Mouse (Mus musculus): ENCODE data around the gene Dchs2.
"Not testable (repeated sequence)": the region's sequence is repeated elsewhere in the genome, so short reads cannot be mapped to it uniquely, and the experiment has no call there.

Dchs2 gene

DNA sequence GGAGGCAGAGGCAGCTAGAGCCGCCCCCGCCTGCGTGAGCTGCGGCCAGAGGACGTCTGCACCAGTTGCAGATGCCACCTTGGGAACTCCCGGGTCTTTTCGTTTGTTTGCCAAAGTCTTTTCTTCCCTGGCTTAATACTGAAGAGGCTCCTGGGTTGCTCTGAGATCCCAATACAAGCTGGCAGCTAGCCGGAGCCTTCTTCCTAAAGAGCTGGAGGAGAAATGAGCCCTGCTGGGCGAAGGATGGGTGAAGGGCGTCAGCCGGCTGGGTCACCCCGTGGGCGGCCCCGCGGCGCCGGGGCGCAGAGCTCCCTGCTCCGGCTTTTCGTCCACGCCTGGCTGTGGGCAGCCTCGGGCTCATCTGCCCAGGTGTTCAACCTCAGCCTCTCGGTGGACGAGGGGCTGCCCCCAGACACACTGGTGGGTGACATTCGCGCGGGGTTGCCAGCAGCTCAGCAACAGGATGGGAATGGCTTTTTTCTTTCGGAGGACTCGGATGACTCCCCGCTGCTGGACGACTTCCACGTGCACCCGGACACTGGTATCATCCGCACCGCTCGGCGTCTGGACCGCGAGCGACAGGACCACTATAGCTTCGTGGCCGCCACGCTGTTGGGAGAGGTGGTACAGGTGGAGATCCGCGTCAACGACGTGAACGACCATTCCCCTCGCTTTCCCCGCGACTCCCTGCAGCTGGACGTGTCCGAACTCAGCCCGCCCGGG is at the start of gene Dchs2:
Dchs2 (plus strand) TSS at position 223 of the 723 bp plus-strand sequence.
- DNase-seq (ENCODE audit: low read depth): no peak

DNA sequence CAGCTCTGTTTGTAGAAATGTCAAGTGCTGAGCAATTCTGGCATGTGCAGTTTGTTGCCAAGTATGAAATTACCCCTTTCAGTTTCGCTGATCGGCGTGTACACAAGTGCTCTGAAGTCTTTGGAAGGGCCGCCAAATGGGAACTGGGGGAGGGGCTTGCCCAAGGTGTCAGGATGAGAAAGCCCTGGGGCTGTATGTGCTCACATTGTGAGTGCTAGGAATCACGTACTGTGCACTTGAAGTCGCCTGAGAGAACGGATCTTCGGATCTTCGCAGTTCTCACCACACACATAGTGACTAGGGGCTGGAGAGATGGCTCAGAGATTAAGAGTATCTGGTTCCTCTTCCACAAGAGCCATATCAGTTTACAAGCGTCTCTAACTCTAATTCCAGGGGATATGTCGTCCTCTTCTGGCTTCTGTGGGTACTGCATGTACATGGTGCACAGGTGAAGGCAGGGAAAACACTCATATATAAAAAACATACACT is 47.1 kb upstream of the Dchs2 start:
- DNase-seq (ENCODE audit: low read depth): no peak

DNA sequence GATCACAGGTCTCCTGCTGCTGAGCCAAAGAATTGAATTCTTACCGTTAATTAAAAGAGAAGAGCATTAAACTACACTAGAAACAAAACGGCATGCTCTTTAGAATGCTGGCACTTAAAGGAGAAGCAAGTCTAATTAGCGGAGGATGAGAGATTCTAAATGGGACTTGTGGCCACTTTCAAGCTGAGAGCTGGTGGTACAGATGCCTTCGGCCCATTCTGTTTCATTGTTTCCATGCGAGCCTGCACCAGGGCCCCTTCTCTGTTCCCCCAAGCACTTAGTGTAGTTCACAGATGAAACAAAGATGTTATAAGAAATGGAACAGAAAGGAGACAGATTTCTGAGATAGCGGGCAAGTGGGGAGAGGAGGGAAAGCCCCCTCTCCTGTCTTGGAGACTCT is 30.2 kb upstream of the Dchs2 start:
- no peak for DNase-seq (ENCODE audit: low read depth)

DNA sequence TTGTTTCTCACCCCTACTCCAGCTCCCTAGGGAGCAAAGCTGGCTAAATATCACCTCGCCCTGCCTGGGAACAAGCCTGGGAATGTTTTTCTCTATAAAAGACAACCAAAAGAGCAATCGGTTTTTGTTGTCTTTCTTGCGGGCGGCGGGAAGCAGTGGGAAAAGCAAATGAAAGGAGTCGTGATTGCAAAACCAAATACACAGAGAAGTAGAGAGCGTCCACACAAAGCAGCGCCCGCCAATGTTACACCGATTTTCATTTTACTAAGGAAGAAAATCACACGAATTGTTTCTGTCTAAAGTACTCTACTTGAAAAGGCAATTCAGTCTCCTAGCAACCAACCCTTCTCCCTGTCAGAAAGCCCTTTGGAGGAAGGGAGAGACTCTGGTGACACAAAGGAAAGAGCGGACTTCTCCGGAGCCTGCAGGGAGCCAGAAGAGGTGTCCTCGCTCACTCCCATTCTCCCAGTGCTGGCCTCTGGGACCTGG is 29.2 kb upstream of the Dchs2 start:
- no peak for DNase-seq (ENCODE audit: low read depth)

DNA sequence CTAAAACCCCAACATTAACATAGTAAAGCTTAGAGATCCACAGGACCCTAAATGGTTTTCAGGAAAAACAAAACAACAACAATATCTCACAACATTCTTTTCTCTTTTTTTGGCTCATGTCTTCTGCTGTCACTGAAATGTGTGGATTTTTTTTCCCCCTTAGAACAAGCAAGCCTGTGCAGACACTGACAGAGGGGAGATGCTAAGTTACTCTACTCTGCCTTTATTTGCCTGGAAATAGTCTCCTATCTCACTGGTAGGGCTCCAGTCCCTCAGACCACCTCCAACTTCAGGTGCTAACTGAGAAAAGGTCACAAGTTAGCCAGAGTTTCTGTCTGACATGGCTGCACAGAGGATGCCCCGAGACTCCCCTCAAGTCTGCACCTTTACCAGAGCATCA is 28.6 kb upstream of the Dchs2 start:
- no peak for DNase-seq (ENCODE audit: low read depth)

DNA sequence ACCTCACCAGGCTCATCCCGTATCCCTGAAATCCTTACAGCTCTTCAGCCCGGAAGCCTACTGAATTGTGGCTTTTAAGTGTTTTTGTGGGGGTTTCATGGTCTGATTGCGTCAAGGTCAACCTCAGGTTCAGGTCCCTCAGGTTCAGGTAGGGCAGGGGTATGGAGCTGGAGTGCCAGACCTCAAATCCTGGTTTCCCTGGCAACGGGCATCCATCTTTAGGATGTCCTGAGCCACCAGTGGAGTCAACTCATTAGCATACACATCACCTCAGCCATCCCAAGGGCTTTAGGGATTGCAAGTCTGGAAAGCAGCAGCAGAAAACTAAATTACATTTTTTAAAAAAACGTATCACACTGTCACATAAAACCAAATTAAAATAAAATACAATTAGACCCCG is 28.1 kb upstream of the Dchs2 start:
- DNase-seq (ENCODE audit: low read depth): no peak

DNA sequence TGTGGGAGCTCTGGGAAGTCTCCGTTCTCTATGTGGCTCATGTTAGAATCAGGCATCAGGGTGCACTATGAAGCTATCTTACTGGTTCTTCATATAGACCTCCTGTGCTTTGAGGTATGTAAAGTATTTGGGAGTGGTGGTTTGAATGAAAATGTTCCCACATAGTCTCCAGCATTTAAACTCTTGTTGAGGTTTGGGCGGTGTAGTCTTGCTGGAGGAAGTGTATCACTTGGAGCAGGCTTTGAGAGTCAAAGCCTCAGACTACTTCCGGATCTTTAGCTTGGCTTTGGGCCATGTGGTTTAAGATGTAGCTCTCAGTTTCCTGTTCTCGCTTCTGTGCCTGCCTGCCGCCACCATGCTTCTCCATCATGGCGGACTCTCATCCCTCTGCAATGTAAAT is 25.5 kb upstream of the Dchs2 start:
- DNase-seq (ENCODE audit: low read depth): no peak

DNA sequence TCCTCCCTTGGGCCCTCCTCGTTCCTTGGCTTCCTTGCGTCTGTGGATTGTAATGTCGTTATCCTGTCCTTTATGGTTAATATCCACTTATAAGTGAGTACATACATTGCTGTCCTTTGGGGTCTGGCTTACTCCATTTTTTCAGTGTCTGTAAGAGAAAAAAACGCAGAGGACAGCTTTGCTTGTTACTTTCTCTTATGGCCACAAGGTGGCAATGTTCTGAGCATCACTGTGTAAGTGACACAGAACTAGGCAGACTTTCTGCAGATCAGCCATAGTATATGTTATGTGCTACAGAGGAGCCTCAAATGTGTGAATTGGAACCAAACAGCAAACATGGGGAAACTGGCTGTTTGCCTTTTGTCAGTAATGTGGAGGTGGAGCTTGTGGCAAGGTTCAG is 17.6 kb upstream of the Dchs2 start:
- DNase-seq (ENCODE audit: low read depth): no peak

DNA sequence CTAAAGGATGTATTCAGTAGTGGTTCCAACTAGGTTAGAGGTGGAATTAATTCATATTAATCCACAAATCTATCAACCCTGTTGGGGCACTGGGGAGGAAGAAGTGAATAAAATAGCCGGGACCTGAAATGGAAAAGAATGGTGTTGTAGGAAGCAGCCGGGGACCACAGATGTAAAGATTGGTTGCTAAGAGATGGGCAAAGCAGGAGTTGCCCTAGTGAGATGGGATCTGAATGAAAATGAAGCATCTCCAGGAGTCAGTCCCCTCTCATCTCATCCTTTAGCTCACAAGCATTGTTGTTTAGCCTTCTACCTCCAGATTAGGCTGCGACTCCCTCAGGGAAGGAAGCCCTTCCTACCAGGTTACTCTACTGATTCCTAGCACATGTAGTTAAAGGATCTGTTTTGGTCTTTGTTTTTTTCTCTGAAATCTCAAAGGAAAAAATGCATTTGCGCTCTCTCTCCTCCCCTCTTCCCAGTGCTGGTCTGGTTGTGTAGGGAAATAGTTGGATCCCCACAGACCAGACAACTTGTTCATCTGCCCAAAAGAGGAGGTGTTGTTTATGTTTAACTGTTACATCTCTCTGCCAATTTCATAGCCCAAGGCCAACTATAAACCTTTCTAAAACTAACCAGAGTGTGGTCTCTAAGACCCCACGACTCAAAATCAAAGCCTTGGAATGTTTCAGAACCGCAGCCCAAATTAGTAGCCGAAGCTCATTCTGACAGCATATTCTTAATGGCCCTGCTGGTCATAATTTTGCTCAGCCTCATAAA is 16.1 kb upstream of the Dchs2 start:
- DNase-seq (ENCODE audit: low read depth): no peak

DNA sequence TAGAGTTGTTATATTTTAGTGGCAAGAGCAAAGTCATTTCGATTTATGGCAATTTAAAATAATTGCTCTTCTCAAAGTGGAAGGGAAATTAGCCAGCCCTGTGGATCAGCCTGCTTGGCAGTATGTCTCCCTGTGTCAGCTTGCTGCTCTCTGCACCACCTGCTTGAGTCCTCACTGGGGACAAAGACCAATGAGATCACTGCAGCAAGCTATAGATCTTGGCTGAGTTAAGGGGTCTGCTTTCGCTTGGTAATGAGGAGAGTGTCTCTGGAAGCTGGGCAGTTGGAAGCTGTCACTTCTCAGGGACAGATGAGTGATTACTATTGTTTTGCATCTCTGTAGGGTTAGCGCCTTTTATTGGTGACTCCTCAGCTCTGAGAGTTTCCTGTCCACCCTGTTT is 14.9 kb upstream of the Dchs2 start:
- DNase-seq (ENCODE audit: low read depth): no peak

DNA sequence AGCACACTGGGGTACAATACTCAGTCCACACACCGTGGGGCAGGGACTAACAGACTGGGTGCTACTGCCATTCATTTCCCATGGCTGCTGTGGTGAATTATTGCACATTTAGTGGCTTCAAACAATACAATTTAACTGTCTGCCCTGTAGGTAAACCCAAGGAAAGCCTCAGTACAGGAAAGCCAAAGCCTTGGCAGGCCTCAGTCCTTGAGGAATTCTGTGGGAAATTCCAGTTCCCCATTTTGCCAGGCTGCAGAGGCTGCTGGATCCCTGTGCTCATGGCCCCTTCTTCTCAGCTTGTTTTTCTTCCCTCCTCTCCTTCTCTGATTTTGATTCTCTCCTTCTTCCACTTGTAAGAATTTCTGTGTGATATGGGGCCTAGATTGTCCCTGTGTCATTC is 12.8 kb upstream of the Dchs2 start:
- no peak for DNase-seq (ENCODE audit: low read depth)

DNA sequence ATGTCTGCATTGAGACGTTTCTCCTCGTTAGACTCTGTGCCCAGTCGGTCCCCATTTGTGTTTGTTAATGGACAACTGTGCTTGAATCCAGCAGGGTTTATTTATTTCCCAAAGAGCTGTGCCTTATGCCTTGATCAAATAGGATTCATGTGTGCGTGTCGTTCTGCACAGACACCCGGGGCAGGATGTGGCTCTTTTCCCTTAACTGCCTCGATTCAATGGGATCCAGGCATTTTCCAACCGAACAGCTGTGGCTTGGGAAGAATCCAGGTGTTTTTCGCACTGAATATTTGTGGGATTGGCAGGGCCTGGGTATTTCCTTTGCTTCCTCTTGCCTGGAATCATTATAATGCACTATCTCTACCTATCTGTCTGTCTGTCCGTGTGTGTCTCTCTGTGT is 10.2 kb upstream of the Dchs2 start:
- no peak for DNase-seq (ENCODE audit: low read depth)

DNA sequence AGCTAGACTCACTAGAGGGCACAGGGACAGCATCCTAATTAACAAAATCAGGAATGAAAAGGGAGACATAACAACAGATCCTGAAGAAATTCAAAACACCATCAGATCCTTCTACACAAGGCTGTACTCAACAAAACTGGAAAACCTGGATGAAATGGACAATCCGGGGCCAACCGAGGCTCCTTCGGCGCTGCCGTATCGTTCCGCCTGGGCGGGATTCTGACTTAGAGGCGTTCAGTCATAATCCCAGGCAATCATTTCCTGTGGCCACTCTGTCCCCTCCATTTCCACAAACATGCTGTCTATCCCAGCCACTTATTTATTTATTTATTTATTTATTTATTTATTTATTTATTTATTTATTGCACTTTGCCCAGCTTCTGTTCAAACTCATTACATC is 3.8 kb upstream of the Dchs2 start:
- not testable (repeated sequence) for DNase-seq (ENCODE audit: low read depth)

DNA sequence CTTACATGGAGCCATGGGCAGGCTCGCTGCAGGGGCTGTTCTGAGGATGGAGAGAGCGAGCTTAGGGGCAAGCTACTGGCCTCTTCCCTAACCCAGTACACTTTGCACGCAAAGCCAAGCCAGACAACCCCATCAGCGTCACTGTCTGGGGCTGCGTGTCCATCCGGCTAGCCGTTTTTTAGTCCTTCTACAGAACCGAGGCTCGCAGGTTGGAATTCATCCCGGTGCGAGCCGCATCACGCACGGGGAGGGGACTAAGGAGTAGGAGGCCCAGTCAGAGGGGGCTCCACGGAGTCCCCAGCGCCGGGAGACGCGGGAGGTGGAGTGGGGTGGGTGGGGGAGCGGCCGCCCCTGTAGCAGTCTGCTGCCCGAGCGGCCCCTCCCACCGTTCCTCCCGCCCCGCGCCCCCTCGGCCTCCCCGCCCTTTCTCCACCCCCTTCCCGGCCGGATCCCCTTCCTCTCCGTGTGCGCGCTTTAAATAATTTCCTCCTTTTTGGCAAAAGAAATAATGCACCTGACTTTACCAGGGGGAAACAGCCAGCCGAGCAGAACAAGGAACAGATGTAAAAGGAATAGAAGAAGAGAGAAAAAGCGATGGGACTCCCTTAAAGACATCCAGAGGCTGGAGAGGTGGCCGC is 541 bp upstream of the Dchs2 start:
- no peak for DNase-seq (ENCODE audit: low read depth)

DNA sequence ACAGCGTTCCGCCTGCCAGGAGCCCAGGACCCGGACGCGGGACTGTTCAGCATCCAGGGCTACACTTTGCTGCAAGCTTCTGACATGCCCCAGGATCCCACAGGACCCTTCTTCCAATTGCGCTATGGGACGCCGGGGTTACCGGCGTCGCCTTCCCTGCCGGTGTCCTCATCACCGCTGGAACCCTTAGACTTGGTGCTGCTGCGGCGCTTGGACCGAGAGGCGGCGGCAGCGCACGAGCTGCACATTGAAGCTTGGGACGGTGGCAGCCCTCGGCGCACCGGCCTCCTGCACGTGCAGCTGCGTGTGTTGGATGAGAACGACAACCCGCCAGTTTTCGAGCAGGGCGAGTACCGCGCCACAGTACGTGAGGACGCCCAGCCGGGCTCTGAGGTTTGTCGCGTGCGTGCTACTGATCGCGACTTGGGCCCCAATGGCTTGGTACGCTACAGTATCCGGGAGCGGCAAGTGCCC is 738 bp downstream of the Dchs2 start:
- DNase-seq (ENCODE audit: low read depth): no peak

DNA sequence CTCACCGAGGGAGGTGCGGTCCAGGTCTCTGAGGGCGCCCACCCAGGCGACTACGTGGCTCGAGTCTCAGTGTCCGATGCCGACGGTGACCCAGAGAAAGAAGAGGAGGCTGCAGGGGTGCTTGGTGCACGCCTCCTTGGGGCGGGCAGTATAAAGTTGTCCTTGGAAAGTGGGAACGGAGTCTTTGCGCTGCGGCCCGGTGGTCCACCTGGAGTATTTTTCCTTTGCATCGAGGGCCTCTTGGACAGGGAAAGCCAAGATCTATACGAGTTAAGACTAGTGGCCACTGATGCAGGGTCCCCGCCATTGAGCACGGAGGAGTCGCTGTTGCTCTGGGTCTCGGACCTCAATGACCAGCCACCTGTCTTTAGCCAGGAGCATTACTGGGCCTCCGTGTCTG is 1.4 kb downstream of the Dchs2 start:
- no peak for DNase-seq (ENCODE audit: low read depth)

DNA sequence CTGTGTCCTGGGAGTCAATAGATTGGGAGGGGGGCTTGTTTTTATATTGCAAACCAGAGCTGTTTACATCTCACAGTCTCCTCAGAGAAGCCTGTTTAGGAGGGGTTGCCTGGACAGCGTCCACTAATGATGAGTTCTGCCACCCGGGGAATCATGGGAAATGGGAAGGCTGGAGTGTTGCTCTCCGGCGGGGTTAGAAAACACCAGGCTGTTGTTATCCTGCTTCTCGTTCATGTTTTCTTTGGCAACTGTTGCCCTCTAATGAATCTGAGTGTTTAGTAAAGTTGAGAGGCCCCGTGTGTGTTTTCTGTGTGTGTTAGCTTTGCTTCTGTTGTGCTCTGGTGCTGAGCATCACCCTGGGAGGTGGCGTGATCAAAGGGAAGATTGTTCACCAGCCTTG is 8.7 kb downstream of the Dchs2 start:
- no peak for DNase-seq (ENCODE audit: low read depth)

DNA sequence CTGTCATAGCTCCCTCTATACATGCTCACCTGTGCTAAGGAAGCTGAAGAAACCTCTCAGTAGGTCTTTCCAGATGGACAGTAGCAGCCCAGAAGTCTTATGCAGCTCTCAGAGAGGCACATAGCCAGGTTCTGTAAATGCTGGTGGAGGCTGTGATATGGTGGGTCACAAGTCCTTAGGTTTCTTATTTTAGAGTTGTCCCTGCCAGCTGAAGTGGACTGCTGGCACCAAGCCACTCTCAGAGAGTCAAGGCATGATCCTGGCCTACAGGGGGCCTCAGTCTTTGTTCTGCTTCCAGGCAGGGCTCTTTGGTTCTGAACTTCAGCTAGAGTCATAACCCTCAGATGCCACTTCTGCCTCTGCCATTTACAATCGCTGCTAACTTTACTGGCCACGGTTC is 11.1 kb downstream of the Dchs2 start:
- DNase-seq (ENCODE audit: low read depth): no peak

DNA sequence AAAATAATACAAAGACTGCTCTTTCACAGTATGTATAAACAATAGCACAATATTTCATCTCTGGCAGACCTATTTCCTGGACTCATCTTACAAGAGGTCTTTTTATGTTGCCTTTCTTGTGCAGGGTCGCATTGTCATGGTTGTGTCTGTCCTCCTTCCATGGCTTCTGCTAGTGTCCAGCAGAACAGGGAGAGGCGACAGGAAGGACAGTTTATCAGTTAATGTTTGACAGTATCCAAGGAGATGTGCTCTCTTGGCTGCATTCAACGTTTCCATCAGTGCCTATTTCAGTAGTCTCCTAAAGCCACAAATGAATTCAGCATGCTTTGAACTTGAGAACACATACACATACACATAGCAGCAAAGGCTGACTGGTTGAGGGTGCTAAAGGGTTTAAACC is 17.9 kb downstream of the Dchs2 start:
- DNase-seq (ENCODE audit: low read depth): no peak

DNA sequence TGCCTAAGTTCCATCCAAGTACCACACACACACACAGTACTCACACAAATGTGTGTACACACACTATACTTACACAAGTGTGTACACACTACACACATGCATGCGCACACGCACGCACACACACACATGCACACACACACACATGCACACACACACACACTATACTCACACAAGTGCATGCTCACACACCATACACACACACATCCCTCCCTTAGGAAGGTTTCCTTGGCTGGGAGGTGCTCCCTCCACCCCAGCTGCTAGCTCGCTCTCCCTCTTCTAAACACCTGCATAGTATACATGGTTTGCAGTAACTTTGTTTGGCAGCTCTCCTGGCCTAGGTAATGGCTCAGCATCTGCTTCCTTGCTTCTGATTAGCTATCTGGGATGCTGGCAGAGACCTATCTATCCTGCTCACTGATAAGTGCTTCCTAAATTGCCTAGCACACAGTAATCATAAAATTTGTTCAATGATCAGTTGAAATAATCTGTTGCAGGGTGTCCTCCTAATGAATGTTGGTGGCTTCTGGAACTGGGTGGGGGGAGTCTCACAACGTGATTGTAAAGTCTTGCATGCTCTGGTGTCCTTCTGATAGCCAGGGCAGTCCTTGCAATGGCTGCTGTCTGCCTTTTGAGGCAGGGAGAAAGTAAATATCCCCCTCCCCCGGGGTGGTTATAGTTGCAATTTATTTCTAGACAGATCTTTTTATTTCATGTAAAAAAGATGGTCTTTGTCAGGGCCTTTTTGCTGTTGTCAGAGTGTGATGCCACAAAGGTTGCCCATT is 19.7 kb downstream of the Dchs2 start:
- DNase-seq (ENCODE audit: low read depth): no peak

DNA sequence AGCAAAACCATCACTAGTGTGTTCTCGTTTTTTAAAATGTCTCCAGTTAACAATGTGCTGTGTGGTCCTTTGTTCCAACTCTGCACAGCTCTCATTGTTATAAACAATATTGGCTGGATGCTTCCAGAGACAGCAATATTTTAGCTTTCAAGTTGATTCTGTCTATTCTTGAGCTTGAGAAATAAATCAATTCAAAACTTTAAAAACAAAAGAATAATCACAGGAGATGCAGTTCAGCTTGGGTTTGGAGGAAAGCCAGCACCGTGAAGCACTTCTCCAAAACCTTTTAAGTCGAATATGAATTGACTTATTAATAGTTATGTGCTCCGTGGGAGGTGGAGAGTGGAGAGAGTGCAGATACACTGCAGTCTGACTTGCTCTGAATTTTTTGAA is 20.3 kb downstream of the Dchs2 start:
- no peak for DNase-seq (ENCODE audit: low read depth)

DNA sequence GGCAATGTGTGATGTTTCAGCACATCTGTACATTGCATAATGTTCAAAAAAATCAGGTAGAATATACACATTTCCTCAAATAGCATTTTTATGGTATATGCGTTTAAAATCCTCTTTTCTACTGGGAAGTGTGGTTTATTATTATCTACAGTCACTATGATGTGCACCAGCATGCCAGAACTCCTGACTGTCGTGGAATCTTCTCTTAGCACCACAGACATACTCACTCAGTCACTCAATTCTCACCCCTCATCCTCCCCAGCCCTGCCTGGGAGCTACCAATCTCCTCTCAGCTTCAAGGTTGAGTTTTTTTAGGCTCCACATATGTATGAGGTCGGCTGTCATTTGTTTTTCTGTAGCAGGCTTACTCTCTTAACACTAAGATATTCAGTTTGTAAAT is 20.8 kb downstream of the Dchs2 start:
- DNase-seq (ENCODE audit: low read depth): no peak

All from fibroblast of lung, adult 2 months (primary cell).